Mouse (Mus musculus) ES-E14 (cell line): ENCODE results near the gene Smarcd1.
"Not testable (repeated sequence)": the region's sequence is repeated elsewhere in the genome, so short reads cannot be mapped to it uniquely, and the experiment has no call there.

Source experiments
- CHD2 ChIP-seq: IDR thresholded peaks from 2 replicates; pipeline ENCODE4 v1.6.1; 2014; ENCODE audit warnings: mild to moderate bottlenecking, low read depth, low read length, inconsistent platforms
- MAFK ChIP-seq: IDR thresholded peaks from 2 replicates; pipeline ENCODE4 v1.6.1; 2014; ENCODE audit warnings: mild to moderate bottlenecking, low read depth, low read length, inconsistent platforms; ENCODE audit not compliant: insufficient read depth
- ZNF384 ChIP-seq: IDR thresholded peaks from 2 replicates; pipeline ENCODE4 v1.6.1; 2012; ENCODE audit warnings: low read depth, low read length, inconsistent platforms

DNA sequence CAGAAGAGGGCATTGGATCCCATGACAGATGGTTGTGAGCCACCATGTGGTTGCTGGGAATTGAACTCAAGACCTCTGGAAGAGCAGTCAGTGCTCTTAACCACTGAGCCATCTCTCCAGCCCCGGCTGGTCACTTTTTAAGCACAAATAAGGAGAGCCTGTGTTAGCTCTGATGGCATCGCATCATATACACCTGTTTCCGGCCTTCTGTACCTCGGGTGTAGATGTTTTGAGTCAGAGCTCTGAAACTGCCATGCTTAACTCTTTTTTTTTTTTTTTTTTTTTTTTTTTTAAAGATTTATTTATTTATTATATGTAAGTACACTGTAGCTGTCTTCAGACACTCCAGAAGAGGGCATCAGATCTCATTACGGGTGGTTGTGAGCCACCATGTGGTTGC, 25.1 kb downstream of the Smarcd1 start:
- TF ChIP-seq ZNF384, CHD2, MAFK: not testable (repeated sequence)
